Mouse (Mus musculus) hindbrain, embryonic 10.5 days (tissue): ENCODE measurements around the gene Sh3rf1. TPM values are rescaled to one million over a fixed set of nuclear protein-coding genes. Genes with fewer than 3 reads are reported as not detected.

ENCODE experiments used
- DNase-seq: peaks from one replicate; pipeline ENCODE4 v3.0.0-alpha.2; 2017; ENCODE audit warnings: low spot score
- H3K27ac ChIP-seq: fragments of 300-500 bp; sonication (generic); 2 replicates; pipeline ENCODE4 v1.5.1; 2016; ENCODE audit warnings: mild to moderate bottlenecking, moderate library complexity
- H3K27me3 ChIP-seq: fragments of 300-500 bp; sonication (generic); 2 replicates; pipeline ENCODE4 v1.6.1; 2016; ENCODE audit warnings: mild to moderate bottlenecking; ENCODE audit not compliant: poor library complexity, insufficient read depth, severe bottlenecking
- H3K36me3 ChIP-seq: fragments of 300-500 bp; sonication (generic); 2 replicates; pipeline ENCODE4 v1.6.1; 2016; ENCODE audit warnings: mild to moderate bottlenecking, moderate library complexity
- H3K4me1 ChIP-seq: fragments of 300-500 bp; sonication (generic); replicated peaks from 2 replicates; pipeline ENCODE4 v1.6.1; 2016; ENCODE audit warnings: mild to moderate bottlenecking
- H3K4me3 ChIP-seq: fragments of 300-500 bp; sonication (generic); 2 replicates; pipeline ENCODE4 v1.5.1; 2016; ENCODE audit warnings: mild to moderate bottlenecking, moderate library complexity
- H3K9me3 ChIP-seq: fragments of 300-500 bp; sonication (generic); 2 replicates; pipeline ENCODE4 v1.6.1; 2016; ENCODE audit warnings: mild to moderate bottlenecking, moderate library complexity
- WGBS: fragments of 180-500 bp; shearing (Covaris S2); methylation state at CpG from one replicate; pipeline ENCODE4 v1.1.7; 2016; 5-methylcytosine and 5-hydroxymethylcytosine counted together
- polyA plus RNA-seq: library from polyadenylated mRNA; unstranded; fragments of >200 nt; fragmentation: Nextera tagmentation; extraction: Ambion mirVana; gene quantifications from 2 replicates; pipeline ENCODE4 v1.2.1, GENCODE M21; 2016

The Sh3rf1 gene
- polyA plus RNA-seq, 1 experiment from 2014 or later, result 20.3 TPM

DNA sequence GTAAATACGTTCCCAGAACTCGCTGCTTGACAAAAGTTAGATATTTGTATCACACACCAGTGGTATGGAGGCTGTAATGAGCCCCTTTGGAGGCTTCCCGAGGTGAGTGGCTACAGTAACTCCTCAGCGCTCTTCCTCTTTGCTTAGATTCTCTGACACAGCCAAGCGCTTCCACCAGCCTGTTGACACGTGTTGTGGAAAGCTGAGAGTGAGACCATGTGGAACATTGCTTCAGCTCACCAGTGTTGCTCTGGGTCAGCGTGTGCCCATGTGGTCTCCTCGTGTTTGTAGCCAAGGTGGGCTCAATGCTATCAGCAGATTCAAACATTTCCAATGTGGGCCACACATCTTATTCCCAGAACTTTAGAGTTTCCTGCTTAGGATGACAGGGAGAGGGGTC is 5.0 kb downstream of the Sh3rf1 start:
- no peak for DNase-seq
- Histone ChIP-seq H3K4me1 (peaks cover 54% of the 10 kb centered on the region), H3K36me3 (peaks cover 54% of the 10 kb centered on the region), H3K4me3 (no peak overlapping the region), H3K9me3 (no peaks in the 10 kb centered on the region), H3K27me3 (no peaks in the 10 kb centered on the region), H3K27ac (no peak overlapping the region)
- 75% methylated on average over 8 of the region's 8 CpGs for WGBS

DNA sequence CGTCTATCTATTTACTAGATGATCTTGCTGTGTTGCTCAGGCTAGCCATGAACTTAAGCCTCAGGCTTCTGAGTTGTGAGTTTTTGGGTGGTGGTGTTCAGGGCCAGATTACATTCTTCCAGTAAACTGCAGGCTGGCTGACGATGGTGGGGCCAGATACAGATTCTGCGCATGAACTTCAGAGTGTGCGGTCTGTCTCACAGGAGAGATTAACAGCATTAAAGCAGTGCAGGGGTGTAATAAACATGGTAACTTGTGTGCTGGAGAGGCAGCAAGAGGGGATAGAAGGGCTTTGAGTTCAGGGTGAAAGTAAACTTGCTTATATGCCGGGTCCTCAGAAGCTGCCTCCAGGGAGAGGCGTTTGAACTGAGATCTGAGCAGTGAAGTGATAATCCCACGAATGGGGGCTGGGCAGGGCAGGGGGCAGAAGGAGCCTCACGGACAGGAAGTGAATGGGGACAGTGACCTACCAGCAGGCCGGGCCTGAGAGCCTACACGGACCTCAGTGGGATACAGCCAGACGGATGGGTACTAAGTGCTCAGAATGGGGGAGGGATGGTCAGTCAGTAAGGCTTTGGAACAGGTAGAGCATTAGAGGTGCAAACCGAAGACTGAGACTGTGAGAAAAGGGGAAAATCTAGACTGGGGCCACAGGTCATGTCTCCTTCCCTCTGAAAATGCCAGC is 6.0 kb downstream of the Sh3rf1 start:
- no peaks in the 10 kb centered on the region for H3K27me3 ChIP-seq
- peaks cover 55% of the 10 kb centered on the region for H3K4me1 ChIP-seq
- H3K27ac ChIP-seq, result no peak overlapping the region; the same call in 1 of the 2 replicates
- WGBS, result 67% methylated on average over 12 of the region's 12 CpGs
- DNase-seq, result no peak
- H3K4me3 ChIP-seq, result 0 out of 2 replicates have a peak overlapping the region, but pooled peaks have one; percentile 7
- no peaks in the 10 kb centered on the region for H3K9me3 ChIP-seq
- H3K36me3 ChIP-seq, result peaks cover 57% of the 10 kb centered on the region

DNA sequence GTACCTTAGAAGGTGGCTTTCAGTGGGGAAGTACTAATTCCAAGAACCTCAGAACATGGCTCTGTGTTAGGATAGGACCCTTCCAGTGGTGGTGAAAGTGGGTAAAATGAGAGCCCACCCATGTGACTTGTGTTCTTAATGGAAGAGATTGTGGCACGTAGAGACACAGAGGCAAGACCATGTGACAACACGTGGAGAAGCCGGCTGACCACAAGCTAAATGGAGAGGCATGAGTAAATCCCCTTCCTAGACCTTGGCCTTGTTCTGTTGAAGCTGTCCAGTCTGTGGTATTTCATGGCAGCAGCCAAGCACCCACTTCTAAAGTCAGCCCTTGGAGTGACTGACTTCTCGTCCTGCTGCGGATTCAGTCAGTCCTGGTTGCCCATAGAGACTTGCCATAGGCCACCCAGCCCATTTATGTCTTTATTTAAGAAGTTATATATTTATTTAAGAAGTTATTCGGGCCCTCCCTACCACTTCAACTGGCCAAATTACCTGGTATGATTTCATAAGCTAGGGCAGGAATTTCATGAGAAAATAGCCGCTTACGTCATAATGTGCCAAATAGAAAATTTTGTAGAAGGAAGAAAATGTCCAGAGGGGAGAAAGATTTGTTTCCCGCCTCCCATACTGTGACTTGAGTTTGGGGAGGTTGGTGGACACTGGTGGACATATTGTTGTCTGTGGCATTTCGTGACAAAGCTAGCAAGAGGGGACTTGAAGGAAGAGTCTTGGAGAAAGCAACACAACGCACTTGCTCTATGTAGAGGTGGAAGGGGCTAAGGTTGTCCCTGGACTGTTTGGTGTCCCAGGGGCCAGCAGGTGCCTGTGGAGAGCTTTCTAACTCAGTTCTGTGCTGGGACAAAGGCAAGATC is 7.4 kb downstream of the Sh3rf1 start:
- H3K4me3 ChIP-seq, result no peak overlapping the region
- H3K27me3 ChIP-seq, result no peaks in the 10 kb centered on the region
- 95% methylated on average over 11 of the region's 11 CpGs for WGBS
- no peaks in the 10 kb centered on the region for H3K9me3 ChIP-seq
- peaks cover 49% of the 10 kb centered on the region for H3K4me1 ChIP-seq
- H3K27ac ChIP-seq, result no peak overlapping the region
- DNase-seq, result no peak
- H3K36me3 ChIP-seq, result peaks cover 54% of the 10 kb centered on the region

DNA sequence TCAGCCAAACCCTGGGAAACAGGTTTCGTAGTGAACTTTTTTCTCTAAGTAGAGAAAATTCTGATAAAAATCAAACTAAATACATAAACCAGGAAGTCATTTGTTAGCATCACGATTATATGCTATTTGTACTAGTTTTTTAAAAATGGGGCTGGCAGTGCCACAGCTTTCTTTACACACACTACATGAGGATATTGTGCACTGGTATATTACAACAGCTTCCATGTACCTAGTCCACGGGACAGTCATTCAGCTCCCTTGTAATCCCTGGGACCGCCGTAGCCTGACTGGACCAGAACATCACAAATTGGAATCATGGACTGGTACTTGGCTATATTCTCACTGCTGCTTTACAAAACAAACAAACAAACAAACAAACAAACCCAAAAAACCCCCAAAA is 11.8 kb downstream of the Sh3rf1 start:
- DNase-seq, result no peak

DNA sequence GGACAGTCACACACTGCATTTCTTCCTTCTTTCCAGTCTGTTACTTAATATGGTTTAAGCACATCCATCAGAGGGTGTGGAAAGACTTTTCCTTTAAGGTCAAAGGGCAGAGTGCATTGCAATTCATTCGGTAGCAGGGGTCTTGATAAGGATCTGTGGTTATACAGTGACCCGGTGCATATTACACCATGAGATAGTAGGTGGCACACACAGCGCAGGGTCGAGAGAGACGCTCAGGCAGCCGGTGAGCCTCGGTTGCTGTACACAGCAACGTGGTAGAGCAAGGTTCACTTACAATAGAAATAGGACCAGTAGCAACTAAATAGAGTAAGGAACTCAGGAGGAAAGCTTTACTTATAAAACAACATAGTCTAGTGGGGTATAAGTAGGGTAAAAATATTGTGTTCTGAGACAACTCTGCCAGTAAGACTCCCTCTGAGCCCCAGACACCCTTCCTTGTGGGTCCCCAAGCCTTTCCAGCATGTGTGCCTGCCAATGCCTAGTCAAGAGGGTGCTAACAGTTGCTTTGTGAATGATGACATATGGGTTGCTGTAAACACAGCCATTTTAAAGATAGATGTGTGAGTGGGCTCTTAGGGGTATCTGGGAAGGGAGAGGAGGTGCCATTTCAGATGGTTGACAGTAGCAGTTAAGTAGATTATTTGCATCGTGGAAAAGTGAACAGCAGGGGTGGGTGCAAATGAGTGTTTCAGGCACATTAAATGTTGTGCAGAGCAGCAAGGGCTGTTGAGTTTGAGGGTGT is 13.0 kb downstream of the Sh3rf1 start:
- WGBS, result 74% methylated on average over 9 of the region's 9 CpGs
- Histone ChIP-seq H3K4me1 (peaks cover 43% of the 10 kb centered on the region), H3K4me3 (no peak overlapping the region), H3K27ac (peak overlapping the region; percentile 3; the same call in 1 of the 2 replicates), H3K36me3 (peaks cover 40% of the 10 kb centered on the region), H3K9me3 (0 out of 2 replicates have a peak, but pooled peaks cover 3% of the 10 kb centered on the region), H3K27me3 (no peaks in the 10 kb centered on the region)
- DNase-seq, result no peak

More for the DNA sequence above, 11.8 kb downstream of the Sh3rf1 start:
- Histone ChIP-seq H3K27me3 (no peaks in the 10 kb centered on the region), H3K4me3 (no peak overlapping the region), H3K36me3 (peaks cover 40% of the 10 kb centered on the region), H3K27ac (no peak overlapping the region), H3K4me1 (peaks cover 33% of the 10 kb centered on the region), H3K9me3 (no peaks in the 10 kb centered on the region)
- WGBS, result 90% methylated on average over 5 of the region's 5 CpGs

DNA sequence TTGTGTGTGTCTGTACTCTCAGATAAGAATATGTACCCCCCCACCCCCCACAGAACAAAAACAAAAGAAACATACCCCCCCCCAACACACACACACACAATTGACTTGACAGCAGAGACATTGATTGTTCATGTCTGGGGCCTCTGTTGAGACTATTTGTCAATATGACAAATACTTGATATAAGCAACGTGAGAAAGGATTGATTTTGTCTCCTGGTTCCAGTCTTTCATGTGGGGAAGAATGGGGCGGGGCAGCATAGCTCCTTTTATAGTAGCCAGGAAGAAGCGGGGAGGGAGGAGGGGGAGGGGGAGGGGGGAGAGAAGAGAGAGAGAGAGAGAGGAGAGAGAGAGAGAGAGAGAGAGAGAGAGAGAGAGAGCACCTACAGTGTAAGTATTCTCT is 15.9 kb downstream of the Sh3rf1 start:
- no peak for DNase-seq
- WGBS, result 58% methylated on average over 3 of the region's 3 CpGs
- Histone ChIP-seq H3K27ac (no peak overlapping the region), H3K36me3 (peaks cover 52% of the 10 kb centered on the region), H3K27me3 (no peaks in the 10 kb centered on the region), H3K9me3 (peaks cover 23% of the 10 kb centered on the region; the same call in 1 of the 2 replicates), H3K4me1 (peaks cover 44% of the 10 kb centered on the region), H3K4me3 (no peak overlapping the region)

DNA sequence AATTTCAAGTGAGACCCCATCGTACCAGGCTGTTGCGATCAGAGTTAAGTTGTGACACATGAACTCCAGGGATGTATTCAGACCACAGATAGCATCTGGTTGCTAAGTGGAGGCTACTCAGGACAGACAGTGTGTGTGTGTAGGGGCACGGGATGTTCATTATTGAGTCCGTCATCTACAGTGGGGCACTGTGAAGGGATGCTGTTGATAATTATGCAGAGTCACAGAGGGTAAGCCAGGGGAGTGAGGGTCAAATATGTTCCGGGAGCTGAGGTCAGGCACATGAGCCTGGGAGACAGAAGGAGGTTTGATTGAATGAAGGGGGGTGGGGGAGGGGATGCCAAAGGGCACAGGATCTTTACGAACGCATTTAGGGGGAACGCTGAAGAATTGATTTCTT is 17.6 kb downstream of the Sh3rf1 start:
- DNase-seq, result peak; percentile 44
- Histone ChIP-seq H3K4me1 (peaks cover 33% of the 10 kb centered on the region), H3K9me3 (peaks cover 23% of the 10 kb centered on the region; the same call in 1 of the 2 replicates), H3K4me3 (no peak overlapping the region), H3K36me3 (peaks cover 60% of the 10 kb centered on the region), H3K27me3 (no peaks in the 10 kb centered on the region), H3K27ac (no peak overlapping the region)
- 44% methylated on average over 8 of the region's 8 CpGs for WGBS

DNA sequence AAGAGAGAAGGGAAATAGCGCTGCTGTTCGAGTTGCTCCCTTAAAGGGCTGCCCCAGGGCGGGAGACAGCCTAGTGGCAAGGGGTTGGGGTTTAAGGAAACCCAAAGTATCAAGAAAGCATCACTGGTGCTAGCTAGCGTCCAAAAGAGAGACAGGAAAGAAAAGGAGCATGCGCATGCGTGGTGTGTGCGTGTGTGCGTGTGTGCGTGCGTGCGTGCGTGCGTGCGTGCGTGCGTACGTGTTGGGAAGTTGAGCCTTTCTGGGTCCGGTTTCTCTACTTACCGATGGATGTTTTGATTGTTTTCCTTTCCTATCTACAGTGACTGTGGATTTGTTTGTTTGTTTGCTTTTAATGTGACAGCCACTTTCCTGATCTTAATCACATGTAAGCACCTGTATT is 19.2 kb downstream of the Sh3rf1 start:
- no peak for DNase-seq
- WGBS, result 97% methylated on average over 19 of the region's 19 CpGs
- Histone ChIP-seq H3K27me3 (no peaks in the 10 kb centered on the region), H3K9me3 (peaks cover 23% of the 10 kb centered on the region; the same call in 1 of the 2 replicates), H3K4me3 (no peak overlapping the region), H3K27ac (no peak overlapping the region), H3K36me3 (peaks cover 55% of the 10 kb centered on the region), H3K4me1 (peaks cover 39% of the 10 kb centered on the region)

DNA sequence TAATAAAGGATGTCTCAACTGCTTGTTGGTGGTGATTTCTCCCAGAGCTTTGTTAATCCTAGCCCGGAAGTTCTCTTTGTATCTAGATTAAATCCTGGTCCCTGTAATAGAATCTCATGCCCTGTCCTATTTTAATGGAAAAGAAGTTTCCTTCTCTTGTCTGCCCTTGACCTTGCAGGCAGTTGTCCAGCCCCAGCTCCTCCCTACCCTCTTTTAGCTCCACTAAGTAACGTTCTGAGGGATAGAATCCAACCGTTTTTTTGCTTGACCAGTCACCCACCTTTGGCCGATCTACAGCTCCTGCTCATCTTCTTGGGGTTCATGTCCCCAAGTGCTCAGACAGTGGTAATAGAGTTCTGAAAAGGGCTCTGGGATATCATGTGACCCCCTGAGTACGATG is 19.8 kb downstream of the Sh3rf1 start:
- H3K27ac ChIP-seq, result no peak overlapping the region
- H3K36me3 ChIP-seq, result peaks cover 49% of the 10 kb centered on the region
- H3K27me3 ChIP-seq, result no peaks in the 10 kb centered on the region
- DNase-seq, result no peak
- 91% methylated on average over 5 of the region's 5 CpGs for WGBS
- peaks cover 44% of the 10 kb centered on the region for H3K4me1 ChIP-seq
- H3K4me3 ChIP-seq, result no peak overlapping the region
- H3K9me3 ChIP-seq, result peaks cover 23% of the 10 kb centered on the region; the same call in 1 of the 2 replicates

DNA sequence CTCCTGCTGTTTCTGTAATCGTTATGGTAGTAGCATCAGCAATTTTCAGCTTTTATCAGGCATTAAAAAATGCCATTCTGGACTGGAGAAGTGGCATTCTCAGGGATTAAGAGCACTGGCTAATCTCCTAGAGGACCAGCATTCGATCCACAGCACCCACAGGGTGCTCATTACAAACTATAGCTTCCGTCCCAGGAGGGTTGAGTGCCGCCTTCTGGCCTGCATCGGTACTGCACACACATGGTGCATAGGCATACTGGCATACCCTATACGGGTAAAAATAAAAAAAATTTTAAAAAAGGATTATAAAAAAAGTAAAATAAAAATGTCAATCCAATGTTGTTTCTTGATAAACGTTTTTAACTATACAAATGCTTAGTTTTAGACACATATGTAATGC is 20.5 kb downstream of the Sh3rf1 start:
- Histone ChIP-seq H3K27me3 (no peaks in the 10 kb centered on the region), H3K36me3 (peaks cover 55% of the 10 kb centered on the region), H3K9me3 (peaks cover 29% of the 10 kb centered on the region; the same call in 1 of the 2 replicates), H3K27ac (no peak overlapping the region), H3K4me1 (peaks cover 44% of the 10 kb centered on the region), H3K4me3 (no peak overlapping the region)
- WGBS, result 95% methylated on average over 7 of the region's 7 CpGs
- no peak for DNase-seq

DNA sequence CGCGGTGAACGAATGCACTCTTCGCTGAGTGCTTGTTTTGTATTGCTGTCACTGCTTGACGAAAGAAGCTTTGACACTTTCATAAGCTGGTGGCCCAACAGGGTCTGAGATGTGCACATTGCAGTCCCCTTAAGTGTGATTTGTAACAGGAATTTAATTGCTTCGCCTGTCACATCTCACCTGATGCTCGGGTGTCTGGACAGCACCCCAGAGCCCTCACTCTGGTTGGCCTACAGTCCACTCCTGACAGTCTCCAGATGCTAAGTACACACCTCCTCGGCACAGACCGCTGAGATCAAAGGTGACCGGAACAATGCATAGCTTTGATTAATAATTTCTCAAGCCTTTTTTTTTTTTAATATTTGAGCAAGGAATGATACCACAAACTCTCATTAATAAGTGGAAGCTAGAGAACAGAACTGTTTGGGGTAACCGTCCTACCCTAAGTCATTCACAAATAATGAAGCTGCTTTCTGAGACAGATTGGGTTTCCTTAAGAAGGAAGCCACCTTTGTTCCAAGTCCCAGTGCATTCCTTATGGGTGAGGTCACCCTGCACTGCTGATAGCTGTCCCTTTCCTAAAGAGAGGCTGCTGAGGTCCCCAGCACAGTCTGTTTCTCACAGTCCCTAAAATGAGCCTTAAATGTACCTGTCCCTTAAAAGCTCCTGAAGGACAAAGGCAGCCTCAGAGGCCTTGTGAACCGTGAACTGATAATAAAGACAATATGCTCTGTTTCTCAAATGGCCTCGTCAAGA is 23.8 kb downstream of the Sh3rf1 start:
- no peak overlapping the region for H3K4me3 ChIP-seq
- H3K27ac ChIP-seq, result peak overlapping the region; percentile 85
- H3K36me3 ChIP-seq, result peaks cover 64% of the 10 kb centered on the region
- H3K9me3 ChIP-seq, result peaks cover 34% of the 10 kb centered on the region
- peak; percentile 59 for DNase-seq
- H3K27me3 ChIP-seq, result no peaks in the 10 kb centered on the region
- H3K4me1 ChIP-seq, result peaks cover 18% of the 10 kb centered on the region
- WGBS, result 60% methylated on average over 13 of the region's 13 CpGs

DNA sequence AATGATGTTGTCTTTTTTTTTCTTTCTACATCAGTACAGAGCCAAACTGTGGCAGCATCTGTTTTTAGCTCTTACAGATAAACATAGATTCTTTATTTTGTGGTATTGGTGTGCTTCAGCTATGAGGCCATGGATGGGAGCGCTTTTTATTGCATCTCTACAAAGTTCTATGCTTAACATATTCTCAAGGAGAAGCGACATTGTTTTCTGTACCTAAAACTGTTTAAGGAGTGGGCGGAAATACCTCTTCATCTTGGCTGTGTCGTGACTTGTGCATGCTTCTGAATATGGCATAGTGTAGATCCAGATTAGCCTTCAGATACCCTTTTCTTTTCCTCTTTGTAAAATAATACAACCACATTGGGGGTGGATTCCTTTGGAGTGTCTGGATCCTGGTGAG is 25.8 kb downstream of the Sh3rf1 start:
- H3K4me3 ChIP-seq, result no peak overlapping the region
- peaks cover 21% of the 10 kb centered on the region for H3K9me3 ChIP-seq
- H3K27ac ChIP-seq, result no peak overlapping the region
- DNase-seq, result no peak
- peaks cover 44% of the 10 kb centered on the region for H3K36me3 ChIP-seq
- peaks cover 18% of the 10 kb centered on the region for H3K4me1 ChIP-seq
- no peaks in the 10 kb centered on the region for H3K27me3 ChIP-seq
- 95% methylated on average over 4 of the region's 4 CpGs for WGBS
